Mouse (Mus musculus): ENCODE data around the gene Pkhd1. TPM values are rescaled to one million over a fixed set of nuclear protein-coding genes. Genes with fewer than 3 reads are reported as not detected.

The Pkhd1 gene
- polyA plus RNA-seq, 1 experiment from 2014 or later: 0.67 TPM

DNA sequence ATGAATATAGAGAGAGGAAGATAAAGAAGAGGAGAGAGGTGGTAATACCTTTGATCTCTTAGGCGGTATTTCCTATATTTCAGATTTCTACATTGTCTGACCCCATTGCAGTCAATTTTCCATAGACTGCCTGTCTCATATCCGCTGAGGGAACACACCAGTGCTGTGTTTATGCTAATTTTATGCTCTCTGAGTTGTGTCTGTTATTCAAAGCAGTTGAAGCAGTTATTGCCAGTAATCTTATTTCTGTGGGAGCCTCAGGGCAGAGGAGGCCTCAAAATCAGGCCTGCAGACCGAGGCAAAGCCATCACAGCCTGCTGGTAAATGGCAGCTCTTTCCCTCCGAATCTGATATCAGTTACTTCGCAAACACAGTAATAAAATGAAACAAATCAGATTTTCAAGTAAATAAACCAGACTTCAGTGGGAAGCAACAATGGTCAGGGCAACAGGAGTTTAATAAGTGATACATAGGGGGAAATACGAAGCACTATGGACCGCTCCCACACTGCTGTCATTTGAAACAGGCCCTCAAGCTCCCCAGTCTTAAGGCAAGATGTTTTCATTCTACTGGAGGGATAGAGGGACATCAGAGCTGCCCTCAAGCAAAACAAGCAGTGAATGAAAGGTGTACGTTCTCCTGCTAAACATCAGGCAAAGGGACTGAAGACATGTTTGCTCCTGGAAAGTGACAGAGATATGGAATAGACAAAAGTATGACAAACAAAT lies 599.5 kb downstream of the Pkhd1 start:
- Histone ChIP-seq H3K4me2 (no peak overlapping the region), H3K27ac (ENCODE audit: low read depth) (no peak overlapping the region), H3K36me3 (ENCODE audit: insufficient read depth) (no peaks in the 10 kb centered on the region), H3K9me3 (ENCODE audit: low read depth, low read length) (no peaks in the 10 kb centered on the region), H3K4me1 (ENCODE audit: insufficient read depth) (no peaks in the 10 kb centered on the region), H3K9ac (no peak overlapping the region), H3K27me3 (ENCODE audit: insufficient read depth, low read length) (no peaks in the 10 kb centered on the region), H3K4me3 (ENCODE audit: low read depth, low read length) (no peak overlapping the region)
- WGBS: 72% methylated on average over 8 of the region's 8 CpGs
- TF ChIP-seq CTCF (IDR thresholded peaks at IDR 0.05; ENCODE audit: low read depth): no peak
- ATAC-seq (ENCODE audit: insufficient read depth): no peak
- no peak for DNase-seq

DNA sequence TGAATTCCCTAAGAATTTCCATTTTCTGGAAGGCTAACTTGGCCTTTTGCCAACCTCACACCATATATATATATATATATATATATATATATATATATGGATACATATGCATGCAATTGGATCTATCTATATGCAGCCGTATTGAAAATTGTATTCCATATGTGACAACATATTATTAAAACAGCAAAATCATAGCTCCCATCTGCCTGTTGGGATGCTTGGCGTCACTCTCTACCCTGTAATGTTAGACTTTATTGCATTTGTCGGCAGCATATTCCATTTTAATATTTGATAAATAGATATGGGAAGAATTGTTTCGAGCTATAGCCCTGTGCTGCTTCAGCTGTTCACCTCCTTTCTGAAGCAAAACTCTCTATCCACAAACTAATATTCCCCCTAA lies 600.2 kb downstream of the Pkhd1 start:
- no peak overlapping the region for H3K9ac ChIP-seq
- H3K4me1 ChIP-seq (ENCODE audit: insufficient read depth): no peaks in the 10 kb centered on the region
- no peak for DNase-seq
- TF ChIP-seq CTCF (IDR thresholded peaks at IDR 0.05; ENCODE audit: low read depth): no peak
- H3K4me3 ChIP-seq (ENCODE audit: low read depth, low read length): no peak overlapping the region
- no peak for ATAC-seq (ENCODE audit: insufficient read depth)
- WGBS: 75% methylated on average over 4 of the region's 4 CpGs
- H3K27ac ChIP-seq (ENCODE audit: low read depth): no peak overlapping the region
- H3K27me3 ChIP-seq (ENCODE audit: insufficient read depth, low read length): no peaks in the 10 kb centered on the region
- H3K4me2 ChIP-seq: no peak overlapping the region
- H3K9me3 ChIP-seq (ENCODE audit: low read depth, low read length): no peaks in the 10 kb centered on the region
- H3K36me3 ChIP-seq (ENCODE audit: insufficient read depth): no peaks in the 10 kb centered on the region

Other genes with a start within 250 kb of the Pkhd1 start
- not detected in 2 replicates for gene Il17a, start 112.8 kb upstream of the Pkhd1 start, polyA plus RNA-seq (2014; fragmentation: Nextera tagmentation; extraction: Ambion mirVana)
- gene Il17f, start 172.6 kb upstream of the Pkhd1 start, polyA plus RNA-seq (2014; fragmentation: Nextera tagmentation; extraction: Ambion mirVana): not detected in 2 replicates
- 206 and 207 TPM in 2 replicates for gene Mcm3, start 202.2 kb upstream of the Pkhd1 start, polyA plus RNA-seq (2014; fragmentation: Nextera tagmentation; extraction: Ambion mirVana)

All from lung, embryonic 14.5 days (tissue).